Mouse (Mus musculus) v-Abl transformed pro-B cells (cell line): ENCODE measurements around the gene AW549877.

Experiments
- in situ Hi-C, 2 experiments: fragments of 400-800 bp; cut with MboI; formaldehyde crosslinking; loops; one replicate each; pipeline ENCODE4 v1.15.1; 2025; ENCODE audit not compliant: unreplicated experiment in 2 of 2

The AW549877 gene

DNA sequence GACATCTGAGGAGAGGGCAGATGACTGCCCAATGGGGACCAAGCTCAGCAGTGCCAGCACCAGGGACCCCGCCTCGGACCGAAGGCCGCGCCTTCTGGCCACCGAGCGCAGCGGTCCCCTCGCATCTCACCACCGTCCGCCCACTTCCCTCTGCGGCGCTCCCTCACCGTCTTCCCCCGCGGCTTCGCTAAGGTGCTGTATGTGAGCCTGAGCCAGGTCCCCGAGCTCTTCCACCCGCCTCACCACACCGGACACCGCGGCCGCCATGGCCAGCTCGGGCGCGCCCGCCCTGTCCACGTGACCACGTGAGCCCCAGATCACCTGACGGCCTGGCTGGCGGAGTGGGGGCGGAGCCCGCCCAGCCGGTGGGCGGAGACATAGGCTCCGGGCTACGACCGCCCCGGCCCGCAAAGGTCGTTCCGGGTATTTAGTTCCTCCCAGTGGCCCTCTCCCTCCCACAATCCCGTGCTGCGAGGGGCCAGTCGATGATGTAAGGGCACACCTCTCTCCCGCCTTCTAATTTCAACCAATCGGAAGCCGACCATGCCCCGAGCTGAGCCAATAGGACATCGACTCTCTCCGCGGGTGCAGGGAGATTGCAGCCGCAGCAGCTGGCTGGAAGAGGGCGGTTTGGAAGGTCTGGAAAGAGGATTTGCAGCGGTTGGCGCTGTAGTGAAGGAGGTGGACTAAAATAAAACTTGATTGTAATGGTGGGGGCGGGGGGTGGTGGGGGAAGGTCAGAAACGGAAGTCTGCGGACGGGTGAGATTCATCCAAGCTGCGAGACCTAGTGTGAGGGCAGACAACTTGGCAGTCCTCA is at the start of gene AW549877:
Gene AW549877, minus strand, starts transcription at position 297 of the 819 bp plus-strand sequence.
- in situ Hi-C loops = loop anchor here (5.0 to 10.0 kb wide), 2 partner anchors 42 to 721 kb away; no protein-coding TSS in a partner anchor

DNA sequence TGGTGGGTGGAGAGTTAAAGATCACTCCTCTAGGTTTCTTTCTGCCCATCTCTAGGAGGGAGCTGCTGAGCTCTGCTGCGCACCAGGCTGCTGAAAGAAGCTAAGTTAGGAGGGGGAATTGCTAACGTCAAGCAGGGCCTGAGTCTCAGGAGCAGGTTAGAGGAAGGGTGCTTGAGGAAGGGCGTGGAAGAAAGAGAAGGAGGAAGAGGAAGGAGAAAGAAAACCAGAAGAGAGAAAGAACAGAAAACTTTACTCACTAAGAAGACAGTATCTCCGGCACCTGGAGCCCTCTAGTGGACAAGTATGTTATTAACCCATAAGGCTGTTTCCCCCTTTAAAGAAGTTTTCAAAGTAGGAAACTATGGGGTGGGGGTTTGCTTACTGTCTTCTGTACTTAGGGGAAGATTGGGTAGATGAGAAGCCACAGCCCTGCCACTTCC is 47.5 kb upstream of the AW549877 start:
- in situ Hi-C loops = loop anchor here (5.0 to 25.0 kb wide), 3 partner anchors 86 to 1064 kb away; partner anchors contain the start of gene Card6 (in 1 of the 2)

DNA sequence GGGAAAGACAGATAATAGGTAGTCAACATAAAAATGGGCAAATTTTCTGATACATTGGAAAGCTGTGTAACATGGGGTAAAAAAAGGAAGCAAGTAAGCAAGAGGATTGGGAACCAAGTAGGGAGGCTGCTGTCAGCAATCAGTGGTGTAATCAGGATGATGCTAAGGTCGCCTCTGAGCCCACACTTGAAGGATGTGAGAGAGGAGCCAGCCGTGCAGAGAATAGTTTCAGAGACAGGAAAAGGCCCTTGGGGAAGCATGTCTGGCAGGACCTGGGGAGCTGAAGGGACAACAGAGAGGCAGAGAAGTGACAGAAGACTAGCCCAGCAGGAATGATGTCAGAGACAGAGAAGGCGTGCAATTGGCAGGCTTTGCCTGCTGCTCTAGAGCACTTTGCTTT is 46.9 kb upstream of the AW549877 start:
- in situ Hi-C loops = loop anchor here (5.0 to 25.0 kb wide), 3 partner anchors 85 to 1065 kb away; partner anchors contain the start of gene Card6 (in 1 of the 2)

DNA sequence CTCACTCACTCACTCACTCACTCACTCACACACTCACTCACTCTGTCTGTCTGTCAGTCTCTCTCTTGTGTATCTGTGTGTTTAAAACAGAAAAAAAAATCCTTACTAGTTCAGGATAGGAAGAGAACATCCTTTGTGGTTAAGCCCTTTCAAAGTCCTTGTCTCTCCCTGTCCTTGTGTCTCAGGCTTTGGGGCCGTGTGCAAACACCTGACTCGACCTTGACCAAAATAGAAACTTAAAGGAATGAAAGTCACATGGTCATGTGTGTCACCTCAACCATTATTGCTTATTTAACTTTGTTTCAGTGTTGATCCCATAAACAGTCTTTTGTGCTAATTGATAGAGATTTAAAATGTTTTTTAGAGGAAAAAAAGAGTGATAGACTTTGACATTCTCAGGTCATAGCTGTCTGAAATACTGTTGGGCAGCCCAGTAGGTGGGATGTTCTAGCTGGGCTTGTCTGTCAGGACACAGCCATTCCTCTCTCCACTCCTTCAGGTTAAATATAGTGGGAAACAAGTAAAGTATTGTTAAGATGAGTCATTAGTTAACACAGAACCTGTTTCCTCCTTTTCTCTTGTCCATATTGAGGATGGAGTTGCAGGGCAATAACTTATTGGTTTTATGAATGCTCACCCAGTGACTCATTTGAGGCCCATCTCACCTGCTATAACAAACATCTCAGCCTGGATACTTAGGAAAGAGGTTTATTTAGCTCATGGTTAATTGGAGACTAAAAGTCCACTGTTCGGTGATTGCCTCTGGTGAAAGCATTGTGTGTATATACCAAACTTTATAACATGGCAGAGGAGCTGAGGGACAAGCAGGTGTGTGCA is 37.8 kb upstream of the AW549877 start:
- in situ Hi-C loops = loop anchor here in 1 of 2 experiments (25.0 kb wide), 1 partner anchor 596 kb away; no protein-coding TSS in a partner anchor

DNA sequence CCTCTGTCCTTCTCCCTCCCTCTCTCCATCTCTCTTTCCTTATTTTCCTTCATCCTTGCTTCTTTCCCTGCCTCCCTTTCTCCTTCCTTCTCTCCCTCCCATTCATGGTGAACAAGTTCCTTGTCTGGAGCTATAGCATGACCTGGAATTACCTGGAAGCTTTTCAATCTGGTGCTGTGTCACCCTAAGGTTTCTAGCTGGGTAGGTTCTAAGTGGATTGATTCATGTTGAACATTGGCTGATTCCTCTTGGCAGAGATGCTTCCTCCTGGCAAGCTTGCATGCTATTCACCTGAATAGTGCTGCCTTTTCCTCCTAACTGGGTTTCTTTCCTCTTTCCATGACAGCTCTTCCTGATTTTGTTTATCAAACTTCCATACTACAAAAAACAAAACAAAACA is 33.4 kb upstream of the AW549877 start:
- in situ Hi-C loops = loop anchor here in 1 of 2 experiments (25.0 kb wide), 1 partner anchor 592 kb away; no protein-coding TSS in a partner anchor

DNA sequence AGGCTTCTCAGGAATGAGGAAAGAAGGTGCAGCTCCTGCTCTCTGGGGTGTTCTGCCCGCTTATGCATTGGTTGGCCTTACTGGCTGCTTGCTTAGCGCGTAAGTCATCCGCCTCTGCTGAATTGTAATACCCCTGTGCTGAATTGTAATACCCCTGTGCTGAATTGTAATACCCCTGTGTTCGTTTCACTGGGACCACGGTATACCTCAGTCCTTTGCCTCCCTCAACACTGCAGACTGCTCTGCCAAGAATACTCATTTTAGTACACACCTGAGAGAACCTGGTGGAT is 32.8 kb upstream of the AW549877 start:
- in situ Hi-C loops = loop anchor here in 1 of 2 experiments (25.0 kb wide), 1 partner anchor 591 kb away; no protein-coding TSS in a partner anchor

DNA sequence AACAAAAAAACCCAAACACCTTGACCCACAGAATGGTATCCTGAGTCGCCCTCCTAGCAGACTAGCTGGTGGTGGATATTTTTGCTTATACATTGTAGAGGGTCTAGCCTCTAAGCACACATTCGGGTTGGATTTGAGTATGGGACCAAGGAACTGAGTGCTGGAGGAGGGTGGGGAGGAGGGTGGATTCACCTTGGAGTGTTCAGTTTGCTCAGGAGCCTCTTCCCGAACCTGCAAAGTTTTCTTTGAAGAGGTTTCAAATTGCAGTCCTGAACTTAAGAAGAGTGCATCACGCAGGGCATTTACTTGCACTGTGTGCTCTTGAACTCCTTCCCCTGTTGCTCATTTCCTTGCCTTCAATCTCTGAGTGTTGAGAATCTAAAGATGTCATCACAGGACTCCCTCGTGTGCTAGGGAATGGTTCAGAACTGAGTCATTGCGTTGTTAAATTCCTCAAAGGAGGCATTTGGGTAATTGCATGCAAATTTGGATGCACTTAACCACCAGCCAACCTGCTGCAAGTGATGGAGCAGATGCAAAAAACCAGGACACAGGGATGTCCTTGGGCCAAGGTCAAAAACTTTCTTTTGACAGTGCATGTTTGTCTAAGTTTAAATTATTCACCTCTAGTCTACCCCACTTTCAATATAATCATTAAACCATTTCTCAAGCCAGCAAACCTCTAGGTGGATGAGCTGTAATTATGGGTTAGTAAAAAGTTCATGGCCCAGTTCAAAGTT is 32.3 kb upstream of the AW549877 start:
- in situ Hi-C loops = loop anchor here in 1 of 2 experiments (25.0 kb wide), 1 partner anchor 591 kb away; no protein-coding TSS in a partner anchor

DNA sequence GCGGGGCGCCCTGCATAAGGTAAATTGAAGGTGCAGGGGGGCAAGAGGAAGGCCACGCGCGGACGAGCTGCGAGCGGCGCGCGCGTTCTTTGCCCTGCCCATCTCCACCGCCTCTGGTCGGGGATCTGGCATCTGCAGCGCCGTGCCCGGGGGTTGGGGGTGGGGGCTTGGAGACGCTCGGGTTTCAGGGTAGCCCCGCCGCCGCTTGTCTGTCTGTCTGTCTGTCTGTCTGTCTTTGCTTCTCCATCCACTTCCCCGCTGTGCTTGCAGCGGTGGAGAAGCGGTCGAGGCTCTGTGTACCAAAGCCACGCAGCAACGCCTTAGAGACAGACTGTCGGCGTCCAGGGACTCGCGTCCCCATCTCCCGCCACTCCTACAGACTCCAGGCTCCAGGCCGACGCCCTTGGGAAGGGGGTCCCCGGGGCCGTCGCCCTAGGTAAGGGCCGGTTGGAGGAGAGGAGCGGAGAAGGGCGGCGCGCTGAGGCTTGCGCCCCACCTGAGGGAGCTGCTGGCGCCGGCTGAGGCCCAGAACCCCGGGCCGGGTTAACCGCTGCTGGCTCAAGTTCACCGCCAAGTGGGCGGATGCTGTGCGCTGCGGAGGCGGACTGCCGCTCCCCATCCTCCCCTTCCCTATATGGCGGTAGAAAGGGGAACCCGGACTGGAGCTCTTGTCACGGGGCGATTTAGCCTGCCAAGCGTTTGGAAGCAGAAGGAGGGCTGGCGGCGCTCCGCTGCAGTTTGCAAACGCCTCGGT is 31.5 kb upstream of the AW549877 start:
- in situ Hi-C loops = loop anchor here in 1 of 2 experiments (25.0 kb wide), 1 partner anchor 590 kb away; no protein-coding TSS in a partner anchor

DNA sequence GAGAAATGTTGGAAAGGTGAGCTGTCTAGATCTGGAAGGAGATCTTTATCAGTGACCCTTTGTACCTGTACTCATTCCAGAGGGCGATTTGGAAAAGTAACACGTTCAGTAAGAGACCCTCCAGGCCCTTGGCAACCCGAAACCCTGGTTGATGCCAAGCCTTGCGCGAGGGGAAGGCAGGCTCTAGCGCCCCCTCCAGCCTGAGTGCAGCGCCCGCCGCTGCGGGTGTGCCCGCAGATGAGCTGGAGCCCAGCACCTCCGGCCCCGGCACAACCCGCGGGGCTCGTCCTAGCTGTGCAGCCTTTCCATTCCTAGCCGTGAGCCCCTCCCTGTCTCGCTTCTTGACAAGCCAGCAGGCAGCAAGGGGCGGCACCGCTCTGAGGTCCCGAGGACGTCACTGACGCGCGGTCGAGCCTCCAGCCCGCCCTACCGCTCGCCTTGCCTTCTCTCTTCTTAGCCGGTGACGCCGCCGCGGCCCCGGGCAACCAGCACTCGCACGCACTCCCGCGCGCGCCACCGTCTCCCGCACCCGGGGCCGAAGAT is 30.8 kb upstream of the AW549877 start, which contains the start of gene Oxct1:
Gene Oxct1, plus strand, starts transcription at position 153 of the 543 bp plus-strand sequence.
- in situ Hi-C loops = loop anchor here in 1 of 2 experiments (25.0 kb wide), 1 partner anchor 589 kb away; no protein-coding TSS in a partner anchor

DNA sequence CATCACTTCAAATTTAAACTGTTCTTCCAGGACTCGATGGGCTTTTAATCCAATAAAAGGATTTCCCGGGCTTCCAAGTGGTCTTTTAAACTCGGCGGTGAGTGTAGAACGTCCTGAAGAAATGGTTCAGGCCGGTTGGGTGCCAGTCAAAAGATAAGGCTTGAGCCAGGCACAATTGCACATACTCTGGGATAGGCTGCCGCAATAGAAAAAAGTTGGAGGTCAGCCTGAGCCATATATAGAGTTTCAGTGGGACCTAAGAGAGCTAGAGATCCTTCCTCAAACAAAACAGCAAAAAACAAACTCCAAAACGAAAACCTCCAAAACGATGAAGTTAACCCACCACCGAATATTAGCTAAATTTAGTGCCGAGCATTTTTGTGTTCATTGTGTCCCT is 30.0 kb upstream of the AW549877 start:
- in situ Hi-C loops = loop anchor here in 1 of 2 experiments (25.0 kb wide), 1 partner anchor 588 kb away; no protein-coding TSS in a partner anchor

DNA sequence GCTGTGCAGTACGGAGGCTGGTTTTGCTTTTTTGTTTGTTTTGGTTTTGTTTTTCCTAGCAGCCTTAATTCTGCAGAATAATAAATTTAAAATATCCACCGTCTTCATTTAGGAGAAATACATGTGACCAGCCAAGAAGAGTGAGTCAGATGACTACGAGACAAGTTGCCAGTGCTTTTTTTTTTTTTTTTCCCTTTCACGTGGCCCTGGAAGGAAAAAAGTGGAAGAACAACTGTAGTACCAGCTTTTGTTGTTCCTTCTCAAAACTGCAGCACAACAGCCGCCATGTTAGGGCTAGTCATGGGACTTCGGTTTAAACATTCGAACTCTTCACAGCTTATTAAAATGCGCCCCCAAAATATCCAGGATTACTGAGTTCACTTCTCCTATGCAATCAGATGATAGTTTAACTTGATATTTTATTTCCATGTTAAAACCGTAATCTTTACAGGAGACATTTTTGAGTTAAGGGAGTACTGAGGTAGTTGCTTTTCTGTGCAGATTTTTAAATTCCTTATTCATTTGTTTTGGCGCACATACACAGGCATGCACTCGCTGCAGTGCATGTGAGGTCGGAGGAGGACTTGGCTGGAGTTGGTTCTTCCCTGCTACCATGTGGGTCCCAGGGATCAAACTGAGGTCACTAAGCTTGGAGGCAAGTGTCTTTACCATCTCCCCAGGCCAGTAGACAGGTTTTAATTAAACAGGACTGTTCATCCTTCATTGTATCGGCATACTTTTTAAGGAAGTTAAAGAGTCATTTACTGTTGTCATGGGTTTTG is 29.4 kb upstream of the AW549877 start:
- in situ Hi-C loops = loop anchor here in 1 of 2 experiments (25.0 kb wide), 1 partner anchor 588 kb away; no protein-coding TSS in a partner anchor

DNA sequence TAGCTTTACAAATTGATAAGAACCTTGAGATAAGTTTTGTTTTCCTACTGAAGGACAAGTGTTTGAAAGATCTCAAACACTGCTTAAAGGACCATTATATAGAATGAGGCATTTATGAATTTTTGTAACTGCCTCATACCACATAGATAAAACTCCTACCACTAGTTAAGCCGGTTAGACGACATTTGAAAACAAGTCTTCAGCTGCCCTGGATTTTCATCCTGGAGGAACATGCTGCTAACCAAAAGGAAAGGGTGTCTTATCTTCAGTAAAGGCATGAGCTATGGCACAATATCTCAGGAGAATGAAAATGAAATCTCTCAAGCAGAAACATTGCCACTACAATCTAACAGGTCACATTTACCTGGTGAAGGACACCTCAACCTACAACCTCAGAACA is 28.2 kb upstream of the AW549877 start:
- in situ Hi-C loops = no loop called here

DNA sequence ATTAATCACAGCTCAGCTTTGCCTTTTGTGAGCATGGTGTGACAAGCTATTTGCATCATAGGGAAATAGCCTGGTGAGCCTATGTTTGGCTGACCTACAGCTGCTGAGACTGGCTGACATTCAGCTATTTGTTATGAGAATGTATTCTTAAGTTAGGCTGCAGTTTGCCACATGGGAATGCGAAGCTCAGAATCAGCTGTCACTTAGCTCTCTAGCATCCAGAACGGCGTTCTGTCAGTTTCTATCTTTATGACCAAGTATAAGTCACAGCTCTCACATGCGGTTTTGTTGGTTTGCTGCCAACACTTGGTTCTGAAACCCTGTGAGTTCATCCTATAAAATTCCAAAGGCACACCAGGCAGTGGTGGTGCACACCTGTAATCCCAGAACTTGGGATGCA is 25.2 kb upstream of the AW549877 start:
- in situ Hi-C loops = no loop called here

DNA sequence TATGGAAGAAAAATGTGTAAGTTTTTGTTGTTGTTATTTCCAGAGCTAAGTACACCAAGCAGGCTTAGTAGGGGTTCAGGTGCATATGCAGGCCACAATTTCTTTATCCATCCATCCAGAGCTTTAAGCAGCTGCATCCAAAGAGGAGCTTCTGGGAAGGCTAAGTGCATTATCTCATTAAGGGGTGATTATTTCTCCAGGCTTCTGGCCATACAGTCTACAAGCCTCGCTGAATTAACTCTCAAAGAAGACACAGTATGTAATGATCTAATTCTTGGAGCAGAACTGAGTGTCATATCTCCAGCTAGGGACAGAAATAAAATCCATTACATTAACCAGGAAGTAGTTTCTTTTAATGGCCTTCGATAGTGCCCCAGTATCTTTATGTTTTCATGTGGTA is 18.3 kb upstream of the AW549877 start:
- in situ Hi-C loops = no loop called here

DNA sequence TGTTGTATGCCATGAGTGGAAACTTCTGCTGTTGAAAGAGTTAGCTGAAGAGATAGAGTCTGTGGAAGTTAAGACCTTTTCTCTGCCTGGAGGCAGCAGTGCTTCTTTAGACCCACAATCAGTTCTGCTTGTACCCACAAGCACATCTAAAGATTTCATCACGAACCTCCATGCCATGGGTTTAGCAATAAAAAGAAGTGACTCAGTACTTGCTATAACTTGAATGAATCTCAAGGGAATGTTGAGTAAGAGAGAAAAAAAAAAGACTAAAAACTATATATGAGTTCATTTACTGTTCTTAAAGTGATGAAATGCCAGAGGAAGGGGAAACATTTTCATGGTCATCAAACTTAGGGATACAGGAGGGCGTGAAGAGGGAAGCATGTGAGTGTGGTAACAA is 5.0 kb upstream of the AW549877 start:
- in situ Hi-C loops = no loop called here

DNA sequence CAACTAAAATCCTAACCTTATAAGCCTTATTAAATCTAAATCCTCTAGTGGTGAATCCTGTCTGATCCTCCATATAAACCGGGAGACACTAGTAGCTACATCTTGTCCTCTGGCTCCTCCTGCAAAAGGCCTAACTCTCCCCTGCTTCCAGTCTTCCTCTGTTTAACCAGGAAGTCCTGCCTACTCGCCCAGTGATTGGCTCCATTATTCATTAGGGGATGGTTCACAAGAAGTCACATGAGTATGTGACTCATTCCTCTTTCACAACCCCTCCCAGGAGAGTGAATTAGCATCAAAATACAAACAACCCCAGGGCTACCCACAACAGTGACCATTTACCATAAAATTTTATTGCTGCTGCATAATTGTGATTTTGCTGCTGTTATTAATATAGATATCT is 3.6 kb upstream of the AW549877 start:
- in situ Hi-C loops = loop anchor here (5.0 to 10.0 kb wide), 2 partner anchors 38 to 724 kb away; no protein-coding TSS in a partner anchor

DNA sequence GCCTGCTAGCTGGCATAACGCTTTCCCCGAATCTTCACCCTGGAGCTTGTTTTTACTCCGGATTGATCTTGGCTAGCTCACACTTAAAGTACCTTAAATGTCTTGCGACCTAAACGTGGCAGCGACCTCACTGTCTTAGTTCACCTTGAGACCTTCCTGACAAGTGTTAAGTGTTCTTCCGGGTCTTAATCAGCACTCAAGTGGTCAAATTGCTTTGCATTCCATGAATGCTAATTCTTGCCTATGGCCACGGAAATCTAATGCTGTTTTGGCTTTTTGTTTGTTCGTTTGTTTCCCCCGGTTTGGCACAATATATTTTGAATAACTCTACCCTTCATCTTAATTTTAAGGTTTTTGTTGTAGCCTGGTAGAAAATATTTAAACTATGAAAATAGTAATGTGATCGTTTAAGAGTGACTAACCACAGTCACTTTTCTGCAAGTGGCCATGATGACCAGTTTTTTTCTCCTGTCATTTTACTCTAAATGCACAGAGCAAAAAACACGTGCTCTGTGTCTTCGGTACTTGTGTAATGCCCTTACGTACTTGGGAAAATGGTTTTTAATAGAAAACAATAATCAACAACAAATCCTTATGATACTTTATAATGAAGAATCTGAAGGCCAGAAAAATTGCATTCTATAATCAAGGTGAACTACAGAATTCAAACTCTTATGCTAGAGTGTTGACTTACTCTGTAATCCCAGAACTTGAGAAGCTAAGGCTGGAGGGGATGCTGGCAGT is 895 bp upstream of the AW549877 start:
- in situ Hi-C loops = loop anchor here (5.0 to 10.0 kb wide), 2 partner anchors 41 to 722 kb away; no protein-coding TSS in a partner anchor
